Comparison of ENCODE assay signal across 8 mouse cellular contexts in the genomic region with DNA sequence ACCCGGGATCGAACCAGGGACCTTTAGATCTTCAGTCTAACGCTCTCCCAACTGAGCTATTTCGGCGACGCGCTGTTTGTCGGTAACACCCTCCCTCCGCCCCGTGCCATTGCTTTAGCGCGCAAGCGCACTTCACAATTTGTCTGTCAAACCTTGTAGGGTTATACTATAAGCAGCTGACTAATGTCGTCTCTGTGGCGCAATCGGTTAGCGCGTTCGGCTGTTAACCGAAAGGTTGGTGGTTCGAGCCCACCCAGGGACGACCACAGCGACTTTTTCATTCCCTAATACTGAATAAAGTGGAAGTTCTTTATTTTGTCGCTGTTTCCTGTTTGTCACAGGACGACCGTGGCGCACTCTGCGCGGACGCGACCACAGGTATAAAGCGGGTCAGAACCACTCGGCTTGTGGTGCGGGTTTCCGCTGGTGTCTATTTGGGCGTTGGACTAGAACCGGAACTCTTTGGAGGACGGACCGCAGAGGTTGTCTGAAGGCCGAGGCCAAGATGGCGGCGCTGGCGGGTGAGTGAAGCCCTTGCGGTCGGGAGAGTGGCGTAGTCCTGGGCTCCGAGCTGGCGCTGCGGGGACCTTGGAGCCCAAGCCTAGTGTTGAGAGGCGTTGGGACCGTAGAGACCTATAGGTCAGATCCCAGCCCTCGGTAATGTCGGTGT. TPM values are rescaled to one million over a fixed set of nuclear protein-coding genes. Genes with fewer than 3 reads are reported as not detected.
A peak's percentile ranks its signal among the peaks of the same experiment; 100 is the strongest.
DNase-seq lines count a peak whose midpoint lies in the region; ATAC-seq and TF ChIP-seq lines count a peak whose summit lies in the region.

TSS of gene Ndufs7 (plus strand) at position 151 of the 670 bp plus-strand sequence.

- peaks cover 36% of the 10 kb centered on the region for H3K4me1 ChIP-seq in hindbrain, embryonic 10.5 days (replicated peaks)
- no peaks in the 10 kb centered on the region; the same call in 1 of the 2 replicates for H3K4me1 ChIP-seq in lung, postnatal 0 days (ENCODE audit: insufficient read depth, low read depth, low read length)

- H3K36me3 ChIP-seq in hindbrain, embryonic 10.5 days: peaks cover 29% of the 10 kb centered on the region
- H3K36me3 ChIP-seq in lung, postnatal 0 days (ENCODE audit: insufficient read depth, low read length): no peaks in the 10 kb centered on the region

- DNase-seq in MN1 (ENCODE audit: low spot score): peak; percentile 93
- peak; percentile 99 for DNase-seq in cerebellum, adult 9-10 months
- peak; percentile 90 for DNase-seq in hindbrain, embryonic 10.5 days (ENCODE audit: low spot score)
- peak; percentile 94 for DNase-seq in layer of hippocampus, adult 9-11 months
- DNase-seq in lung, postnatal 0 days (ENCODE audit: low spot score): peak; percentile 96
- peak; percentile 95 for DNase-seq in ovary, postnatal 14 days (ENCODE audit: low spot score)
- DNase-seq in thymus, postnatal 14 days: peak; percentile 94

- peak within 1 kb of the TSS; percentile 78 for H3K4me2 ChIP-seq in lung, postnatal 0 days (replicated peaks; ENCODE audit: low read depth, low read length)

- peak within 1 kb of the TSS; percentile 47 for H3K9ac ChIP-seq in lung, postnatal 0 days (replicated peaks; ENCODE audit: low read depth)

- no peaks in the 10 kb centered on the region for H3K27me3 ChIP-seq in hindbrain, embryonic 10.5 days (ENCODE audit: insufficient read depth, poor library complexity, severe bottlenecking)
- H3K27me3 ChIP-seq in lung, postnatal 0 days (replicated peaks; ENCODE audit: insufficient read depth, low read length): no peaks in the 10 kb centered on the region

- ATAC-seq in frontal cortex, adult (ENCODE audit: low TSS enrichment): peak; percentile 75
- ATAC-seq in lung, postnatal 0 days: peak; percentile 94

- peak within 1 kb of the TSS; percentile 94 for H3K27ac ChIP-seq in hindbrain, embryonic 10.5 days
- H3K27ac ChIP-seq in lung, postnatal 0 days (ENCODE audit: low read length): peak within 1 kb of the TSS; percentile 90

- peak within 1 kb of the TSS; percentile 57 for H3K4me3 ChIP-seq in hindbrain, embryonic 10.5 days
- H3K4me3 ChIP-seq in lung, postnatal 0 days (ENCODE audit: low read depth, low read length): peak within 1 kb of the TSS; percentile 52

- TF ChIP-seq CTCF in lung, postnatal 0 days (IDR thresholded peaks at IDR 0.05): no peak; the same call in 1 of the 2 replicates

- TF ChIP-seq EP300 in lung, postnatal 0 days (IDR thresholded peaks at IDR 0.05): peak; percentile 71

- no peaks in the 10 kb centered on the region for H3K9me3 ChIP-seq in hindbrain, embryonic 10.5 days
- H3K9me3 ChIP-seq in lung, postnatal 0 days (ENCODE audit: low read length): no peaks in the 10 kb centered on the region

- WGBS in hindbrain, embryonic 10.5 days: under 1% methylated on average over 53 of the region's 53 CpGs
- WGBS in lung, postnatal 0 days: under 1% methylated on average over 53 of the region's 53 CpGs

RNA-seq across cellular contexts. Expression of gene Ndufs7, which starts in this region (rescaled TPM):
- 303 and 313 TPM in 2 replicates for polyA plus RNA-seq in hindbrain, embryonic 10.5 days (2016; fragmentation: Nextera tagmentation; extraction: Ambion mirVana)
- 295 and 327 TPM in 2 replicates for polyA plus RNA-seq in lung, postnatal 0 days (2015; fragmentation: Nextera tagmentation; extraction: Ambion mirVana)

Comparison
In these comparisons a context has a peak if more than half of its experiments do, and no peak if none do; other contexts are left out.
1. Peak in every context shown above with its lines: DNase-seq, ATAC-seq, H3K4me3 ChIP-seq and H3K27ac ChIP-seq.